Mouse (Mus musculus) hematopoietic multipotent progenitor cell, adult 10-12 weeks (in vitro differentiated cells): ENCODE data around the gene Fam19a3. TPM values are rescaled to one million over a fixed set of nuclear protein-coding genes. Genes with fewer than 3 reads are reported as not detected.

ENCODE experiments used
- polyA plus RNA-seq: library from polyadenylated mRNA; stranded (reverse); fragments of >175 nt; gene quantifications from 2 replicates; pipeline ENCODE4 v1.2.3, GENCODE M21; 2012; ENCODE audit warnings: low replicate concordance

The Fam19a3 gene
- 0.58 and 0.97 TPM in 2 replicates for polyA plus RNA-seq

GRCm38 (mm10) chr3:104781471-104781903, at the start of gene Fam19a3:
Fam19a3 (minus strand) TSS chr3:104781840.

GRCm38 (mm10) chr3:104817991-104818748, 36.5 kb upstream of the Fam19a3 start, which contains the start of gene Mov10:
Mov10 (minus strand) TSS chr3:104818563.

GRCm38 (mm10) chr3:104788075-104788474, 6.4 kb upstream of the Fam19a3 start, which contains the start of gene Rhoc:
Rhoc (plus strand) TSS chr3:104788375.

GRCm38 (mm10) chr3:104780561-104781420, 849 bp downstream of the Fam19a3 start, which contains the start of gene Ppm1j:
Ppm1j (plus strand) TSS chr3:104781056.

Other genes with a start within 250 kb of the Fam19a3 start
- 8.5 and 39.0 TPM in 2 replicates for gene Slc16a1, start 143.2 kb downstream of the Fam19a3 start, polyA plus RNA-seq
- gene Ppm1j, start 784 bp downstream of the Fam19a3 start, polyA plus RNA-seq = 32.6 and 73.2 TPM in 2 replicates
- gene Rhoc, start 6.5 kb upstream of the Fam19a3 start, polyA plus RNA-seq = 21.0 and 44.1 TPM in 2 replicates
- 37.0 and 47.0 TPM in 2 replicates for gene Mov10, start 36.7 kb upstream of the Fam19a3 start, polyA plus RNA-seq
- gene St7l, start 82.2 kb upstream of the Fam19a3 start, polyA plus RNA-seq = 6.3 and 6.4 TPM in 2 replicates
- 19.4 and 21.4 TPM in 2 replicates for gene Capza1, start 82.7 kb upstream of the Fam19a3 start, polyA plus RNA-seq
- gene Wnt2b, start 180.1 kb upstream of the Fam19a3 start, polyA plus RNA-seq = 0.03 TPM in 1 of 2 replicates, not detected in the other